Mouse (Mus musculus): Measurements from ENCODE around the gene Sdk1. TPM values are rescaled to one million over a fixed set of nuclear protein-coding genes. Genes with fewer than 3 reads are reported as not detected.
A peak's percentile ranks its signal among the peaks of the same experiment; 100 is the strongest.

Sdk1 gene
- total and polyA plus RNA-seq, 2 experiments from 2014 or later: 0.59 to 8.4 TPM

GRCm38 (mm10) chr5:141910444-141910843 lies 669.2 kb downstream of the Sdk1 start:
- Histone ChIP-seq H3K9me3 (replicated peaks; ENCODE audit: control insufficient read depth, low read length) (no peaks in the 10 kb centered on the region), H3K36me3 (replicated peaks; ENCODE audit: control insufficient read depth, insufficient read depth, low read length) (no peaks in the 10 kb centered on the region), H3K27me3 (ENCODE audit: control insufficient read depth, insufficient read depth, low read length) (no peaks in the 10 kb centered on the region), H3K4me1 (ENCODE audit: control insufficient read depth, insufficient read depth) (peaks cover 4% of the 10 kb centered on the region; the same call in 1 of the 2 replicates), H3K4me2 (ENCODE audit: low read depth, low read length) (no peak overlapping the region), H3K27ac (ENCODE audit: low read depth) (no peak overlapping the region), H3K4me3 (ENCODE audit: low read depth, low read length) (no peak overlapping the region), H3K9ac (replicated peaks; ENCODE audit: low read depth, low read length) (no peak overlapping the region)
- ATAC-seq (ENCODE audit: insufficient read depth, low read depth): no peak
- WGBS: 30% methylated on average over 3 of the region's 3 CpGs
- no peak for DNase-seq (ENCODE audit: low spot score)
- no peak for TF ChIP-seq CTCF (IDR thresholded peaks at IDR 0.05; ENCODE audit: low read depth)
- no peak for TF ChIP-seq EP300 (IDR thresholded peaks at IDR 0.05; ENCODE audit: low read depth)

GRCm38 (mm10) chr5:141910886-141911285 lies 669.6 kb downstream of the Sdk1 start:
- DNase-seq (ENCODE audit: low spot score): no peak
- WGBS: 53% methylated on average over 8 of the region's 8 CpGs

GRCm38 (mm10) chr5:141912881-141913280 lies 671.6 kb downstream of the Sdk1 start:
- no peaks in the 10 kb centered on the region for H3K27me3 ChIP-seq (ENCODE audit: control insufficient read depth, insufficient read depth, low read length)
- no peak overlapping the region for H3K27ac ChIP-seq (ENCODE audit: low read depth)
- no peak overlapping the region for H3K4me2 ChIP-seq (ENCODE audit: low read depth, low read length)
- no peak overlapping the region for H3K4me3 ChIP-seq (ENCODE audit: low read depth, low read length)
- no peaks in the 10 kb centered on the region for H3K36me3 ChIP-seq (replicated peaks; ENCODE audit: control insufficient read depth, insufficient read depth, low read length)
- H3K9ac ChIP-seq (replicated peaks; ENCODE audit: low read depth, low read length): no peak overlapping the region
- H3K4me1 ChIP-seq (ENCODE audit: control insufficient read depth, insufficient read depth): peaks cover 8% of the 10 kb centered on the region; the same call in 1 of the 2 replicates
- no peak for DNase-seq (ENCODE audit: low spot score)
- 32% methylated on average over 7 of the region's 7 CpGs for WGBS
- no peak for ATAC-seq (ENCODE audit: insufficient read depth, low read depth)
- H3K9me3 ChIP-seq (replicated peaks; ENCODE audit: control insufficient read depth, low read length): no peaks in the 10 kb centered on the region
- TF ChIP-seq EP300 (IDR thresholded peaks at IDR 0.05; ENCODE audit: low read depth): no peak
- TF ChIP-seq CTCF (IDR thresholded peaks at IDR 0.05; ENCODE audit: low read depth): no peak

More at GRCm38 (mm10) chr5:141910886-141911285, 669.6 kb downstream of the Sdk1 start:
- no peak overlapping the region for H3K9ac ChIP-seq (replicated peaks; ENCODE audit: low read depth, low read length)
- no peak for ATAC-seq (ENCODE audit: insufficient read depth, low read depth)
- no peaks in the 10 kb centered on the region for H3K9me3 ChIP-seq (replicated peaks; ENCODE audit: control insufficient read depth, low read length)
- TF ChIP-seq CTCF (IDR thresholded peaks at IDR 0.05; ENCODE audit: low read depth) (peak; percentile 34; the same call in 1 of the 2 replicates), EP300 (IDR thresholded peaks at IDR 0.05; ENCODE audit: low read depth) (no peak)
- H3K4me2 ChIP-seq (ENCODE audit: low read depth, low read length): no peak overlapping the region
- no peak overlapping the region for H3K27ac ChIP-seq (ENCODE audit: low read depth)
- no peaks in the 10 kb centered on the region for H3K27me3 ChIP-seq (ENCODE audit: control insufficient read depth, insufficient read depth, low read length)
- H3K4me1 ChIP-seq (ENCODE audit: control insufficient read depth, insufficient read depth): peaks cover 4% of the 10 kb centered on the region; the same call in 1 of the 2 replicates
- H3K4me3 ChIP-seq (ENCODE audit: low read depth, low read length): no peak overlapping the region
- H3K36me3 ChIP-seq (replicated peaks; ENCODE audit: control insufficient read depth, insufficient read depth, low read length): no peaks in the 10 kb centered on the region

- peak; percentile 69; the same call in 1 of the 2 replicates for ATAC-seq (ENCODE audit: insufficient read depth, low read depth)
- H3K9ac ChIP-seq (replicated peaks; ENCODE audit: low read depth, low read length): no peak overlapping the region
Observed at GRCm38 (mm10) chr5:141916954-141917353, 675.7 kb downstream of the Sdk1 start.

GRCm38 (mm10) chr5:141939000-141939399 lies 697.7 kb downstream of the Sdk1 start:
- DNase-seq (ENCODE audit: low spot score) (no peak), ATAC-seq (ENCODE audit: insufficient read depth, low read depth) (no peak)
- no peak overlapping the region for H3K9ac ChIP-seq (replicated peaks; ENCODE audit: low read depth, low read length)
- 62% methylated on average over 9 of the region's 9 CpGs for WGBS
- no peak overlapping the region for H3K4me3 ChIP-seq (ENCODE audit: low read depth, low read length)
- no peaks in the 10 kb centered on the region for H3K9me3 ChIP-seq (replicated peaks; ENCODE audit: control insufficient read depth, low read length)
- TF ChIP-seq EP300 (IDR thresholded peaks at IDR 0.05; ENCODE audit: low read depth) (no peak), CTCF (IDR thresholded peaks at IDR 0.05; ENCODE audit: low read depth) (no peak)
- no peaks in the 10 kb centered on the region for H3K27me3 ChIP-seq (ENCODE audit: control insufficient read depth, insufficient read depth, low read length)
- no peak overlapping the region for H3K4me2 ChIP-seq (ENCODE audit: low read depth, low read length)
- no peaks in the 10 kb centered on the region for H3K4me1 ChIP-seq (ENCODE audit: control insufficient read depth, insufficient read depth)
- H3K27ac ChIP-seq (ENCODE audit: low read depth): no peak overlapping the region
- no peaks in the 10 kb centered on the region for H3K36me3 ChIP-seq (replicated peaks; ENCODE audit: control insufficient read depth, insufficient read depth, low read length)

More at GRCm38 (mm10) chr5:141916954-141917353, 675.7 kb downstream of the Sdk1 start:
- 2% methylated on average over 2 of the region's 2 CpGs for WGBS
- no peak overlapping the region for H3K4me2 ChIP-seq (ENCODE audit: low read depth, low read length)
- peak; percentile 31 for DNase-seq (ENCODE audit: low spot score)
- TF ChIP-seq EP300 (IDR thresholded peaks at IDR 0.05; ENCODE audit: low read depth) (no peak), CTCF (IDR thresholded peaks at IDR 0.05; ENCODE audit: low read depth) (no peak)
- H3K4me1 ChIP-seq (ENCODE audit: control insufficient read depth, insufficient read depth): 0 out of 2 replicates have a peak, but pooled peaks cover 4% of the 10 kb centered on the region
- no peaks in the 10 kb centered on the region for H3K27me3 ChIP-seq (ENCODE audit: control insufficient read depth, insufficient read depth, low read length)
- H3K9me3 ChIP-seq (replicated peaks; ENCODE audit: control insufficient read depth, low read length): no peaks in the 10 kb centered on the region
- H3K36me3 ChIP-seq (replicated peaks; ENCODE audit: control insufficient read depth, insufficient read depth, low read length): no peaks in the 10 kb centered on the region
- no peak overlapping the region for H3K4me3 ChIP-seq (ENCODE audit: low read depth, low read length)
- no peak overlapping the region for H3K27ac ChIP-seq (ENCODE audit: low read depth)

GRCm38 (mm10) chr5:141940636-141941035 lies 699.3 kb downstream of the Sdk1 start:
- Histone ChIP-seq H3K36me3 (replicated peaks; ENCODE audit: control insufficient read depth, insufficient read depth, low read length) (no peaks in the 10 kb centered on the region), H3K4me2 (ENCODE audit: low read depth, low read length) (no peak overlapping the region), H3K4me1 (ENCODE audit: control insufficient read depth, insufficient read depth) (no peaks in the 10 kb centered on the region), H3K27me3 (ENCODE audit: control insufficient read depth, insufficient read depth, low read length) (no peaks in the 10 kb centered on the region), H3K9ac (replicated peaks; ENCODE audit: low read depth, low read length) (no peak overlapping the region), H3K9me3 (replicated peaks; ENCODE audit: control insufficient read depth, low read length) (no peaks in the 10 kb centered on the region; the same call in 1 of the 2 replicates), H3K4me3 (ENCODE audit: low read depth, low read length) (no peak overlapping the region), H3K27ac (ENCODE audit: low read depth) (no peak overlapping the region)
- 93% methylated on average over 8 of the region's 8 CpGs for WGBS
- ATAC-seq (ENCODE audit: insufficient read depth, low read depth) (no peak), DNase-seq (ENCODE audit: low spot score) (no peak)
- no peak for TF ChIP-seq CTCF (IDR thresholded peaks at IDR 0.05; ENCODE audit: low read depth)
- no peak for TF ChIP-seq EP300 (IDR thresholded peaks at IDR 0.05; ENCODE audit: low read depth)

Data from heart, postnatal 0 days (tissue).